Mouse (Mus musculus) spleen, postnatal 36 days (tissue): ENCODE data around the gene Rdh11.

Experiments
- DNase-seq, 2 experiments: peaks; one replicate each; pipeline ENCODE4 v3.0.0; 2022; ENCODE audit warnings: low spot score in 2 of 2, mixed read lengths in 1 of 2

Gene Rdh11

DNA sequence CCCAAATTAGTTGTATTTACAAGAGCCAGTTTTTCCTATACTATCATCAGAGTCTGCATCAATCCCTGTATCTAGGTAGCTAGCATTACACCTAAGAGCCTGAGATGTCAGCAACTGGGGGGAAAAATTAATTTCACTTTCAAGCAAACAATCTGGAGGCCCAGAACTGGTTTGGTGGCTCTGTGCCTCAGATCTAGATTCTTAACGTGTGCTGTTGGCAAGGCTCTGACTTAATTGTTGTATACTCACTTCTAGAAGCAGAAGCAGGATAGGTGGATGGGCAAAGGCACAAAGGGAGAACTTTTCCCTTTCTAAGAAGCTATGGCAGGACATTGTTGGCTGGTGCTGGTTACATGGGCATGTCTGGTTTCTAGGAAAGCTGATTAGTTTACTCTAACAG, 52.7 kb downstream of the Rdh11 start:
- DNase-seq = no peak

DNA sequence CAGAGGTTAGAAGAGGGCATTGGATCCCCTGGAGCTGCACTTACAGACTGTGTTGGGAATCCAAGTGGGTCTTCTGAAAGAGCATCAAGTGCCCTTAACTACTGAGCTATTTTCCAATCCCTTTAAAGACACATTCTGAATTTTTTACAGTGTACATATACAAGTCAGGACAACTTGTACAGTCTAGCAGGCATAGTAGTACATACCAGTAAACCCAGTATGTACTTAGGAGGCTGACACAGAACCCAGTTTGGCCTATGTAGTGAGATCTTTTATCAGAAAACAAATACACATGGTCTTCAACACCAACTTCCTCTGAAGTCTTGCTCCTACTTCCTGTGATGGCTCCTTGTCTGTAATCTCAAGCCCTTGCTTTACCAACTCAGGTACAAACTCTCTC, 53.1 kb downstream of the Rdh11 start:
- no peak for DNase-seq

DNA sequence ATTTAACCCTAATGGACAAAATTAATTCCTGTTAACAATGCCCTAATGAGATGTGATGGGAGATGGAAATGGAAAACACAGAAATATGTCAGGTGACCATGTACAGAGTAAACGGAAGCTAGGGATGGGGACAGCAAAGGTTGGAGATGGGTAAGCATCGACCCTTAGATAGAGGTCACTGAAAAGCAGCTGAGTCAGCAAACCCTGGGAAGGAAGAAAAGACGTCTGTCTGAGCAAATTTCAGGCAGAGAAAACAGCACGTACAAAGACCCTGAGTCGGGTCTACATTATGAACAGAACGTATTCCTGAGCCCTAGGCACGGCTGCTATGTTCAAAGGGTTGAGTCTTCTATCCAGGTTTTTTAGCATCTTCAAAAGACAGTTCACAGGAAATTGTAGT, 55.1 kb downstream of the Rdh11 start:
- DNase-seq = no peak

DNA sequence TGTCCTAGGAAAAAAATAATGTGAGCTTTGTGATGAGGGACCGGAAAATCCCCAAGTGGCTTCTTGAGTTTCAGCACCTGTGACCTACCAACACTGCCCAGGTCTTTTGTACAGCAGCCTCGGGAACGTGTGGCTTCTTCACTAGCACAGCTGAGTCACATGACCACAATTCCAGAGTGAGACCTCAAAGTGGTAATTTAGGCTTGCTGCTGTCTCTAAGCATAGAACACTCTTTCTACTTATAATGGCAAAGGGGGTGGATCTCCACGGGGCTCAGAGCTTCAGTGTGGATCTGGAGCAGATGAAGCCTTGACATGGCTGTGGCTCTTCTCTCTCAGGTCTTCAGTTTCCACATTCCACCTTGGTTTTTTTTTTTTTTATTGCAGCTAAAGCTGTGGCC, 57.0 kb downstream of the Rdh11 start:
- DNase-seq = no peak

- no peak for DNase-seq
Measured at GRCm38 (mm10) chr12:79134676-79135075, 57.4 kb downstream of the Rdh11 start.

DNA sequence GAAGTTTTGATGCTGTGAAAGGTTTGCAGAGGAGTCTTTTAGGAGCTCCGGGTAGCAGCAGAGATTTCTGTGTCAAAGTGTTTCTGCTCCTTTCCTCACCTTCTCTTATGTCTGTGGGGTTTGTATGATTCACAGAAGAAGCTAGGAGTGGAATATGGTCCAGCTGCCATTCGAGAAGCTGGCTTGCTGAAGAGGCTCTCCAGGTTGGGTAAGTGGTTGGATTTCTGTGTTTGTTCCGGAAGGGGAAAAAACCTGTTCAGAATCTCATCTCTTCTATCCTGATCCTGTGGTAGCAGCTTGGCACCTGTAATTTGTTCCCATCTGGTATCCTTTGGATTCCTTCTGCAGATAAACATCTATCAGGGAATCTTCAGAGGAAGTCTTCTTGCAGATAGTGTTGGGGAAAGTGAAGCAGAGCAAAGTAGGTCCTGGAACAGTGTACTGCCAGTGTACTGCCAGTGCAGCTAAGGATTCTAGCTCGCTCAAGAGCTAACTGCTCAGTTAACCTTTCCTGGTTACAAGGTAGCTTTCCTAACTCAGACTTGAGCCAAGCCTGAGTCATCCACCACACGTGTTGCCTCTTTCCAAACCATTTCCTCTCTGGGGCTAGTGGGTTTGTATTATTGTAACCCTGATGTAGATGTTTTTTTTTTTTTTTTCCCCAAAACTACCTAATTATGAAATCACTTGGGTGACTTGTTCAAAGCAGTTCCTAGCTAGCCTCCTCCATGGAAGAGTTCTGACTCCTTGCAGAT, 60.2 kb downstream of the Rdh11 start:
- no peak for DNase-seq

DNA sequence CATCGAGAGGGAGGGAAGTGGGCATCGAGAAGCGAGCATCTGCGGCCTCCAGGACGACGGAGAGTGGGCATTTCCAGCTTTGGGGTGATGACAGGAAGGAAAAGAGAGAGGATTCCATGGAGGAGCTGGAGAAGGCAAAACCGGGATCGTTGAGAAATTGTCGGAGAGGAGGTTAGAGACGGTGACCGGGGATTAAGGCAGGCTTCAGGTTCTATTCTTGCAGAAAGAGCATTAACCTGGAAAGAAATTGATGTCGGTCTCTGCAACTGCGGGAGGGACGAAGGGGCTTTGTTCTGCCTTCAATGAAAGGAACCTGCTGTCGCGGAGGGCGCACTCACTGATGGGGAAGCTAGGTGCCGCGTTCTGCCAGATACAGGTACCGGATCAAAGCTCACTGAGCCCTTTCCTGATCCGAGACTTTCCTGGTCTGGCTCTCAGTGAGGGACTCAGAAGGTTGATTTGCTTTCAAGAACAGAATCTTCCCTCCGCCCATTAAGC, 60.9 kb downstream of the Rdh11 start:
- no peak for DNase-seq

- DNase-seq = peak; percentile 70 to 77
Measured at GRCm38 (mm10) chr12:79130299-79131177, 61.6 kb downstream of the Rdh11 start, which contains the start of gene Arg2. Gene Arg2, plus strand, starts transcription at chr12:79130777.
